Mouse (Mus musculus): ENCODE measurements at regions not wholly inside any gene's neighbourhood (a gene's known extent, or its start where the extent isn't known, plus 50 kb on each side); places are given as distances from the start of the nearest gene placed in this dataset.
A peak's percentile ranks its signal among the peaks of the same experiment; 100 is the strongest.

DNA sequence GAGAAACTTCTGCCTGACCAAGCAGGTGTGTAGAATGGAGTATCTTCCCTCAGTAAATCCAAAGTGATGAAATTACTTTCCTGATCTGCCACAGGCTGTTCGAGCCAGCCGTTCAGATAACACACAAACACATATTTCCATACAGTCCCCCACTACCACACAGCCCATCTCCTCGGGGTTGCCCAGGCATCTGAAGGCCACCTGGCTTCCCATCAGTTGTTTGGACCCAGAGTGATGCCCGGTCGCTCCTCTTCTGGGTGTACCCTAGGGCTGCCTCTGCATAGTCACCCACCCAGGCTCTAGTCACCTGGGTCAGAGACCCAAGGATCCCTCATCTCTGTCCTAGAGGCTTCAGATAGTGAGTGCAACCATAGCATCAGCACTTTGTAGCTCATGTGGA is 107.9 kb downstream of the CK137956 start:
- DNase-seq, result no peak

DNA sequence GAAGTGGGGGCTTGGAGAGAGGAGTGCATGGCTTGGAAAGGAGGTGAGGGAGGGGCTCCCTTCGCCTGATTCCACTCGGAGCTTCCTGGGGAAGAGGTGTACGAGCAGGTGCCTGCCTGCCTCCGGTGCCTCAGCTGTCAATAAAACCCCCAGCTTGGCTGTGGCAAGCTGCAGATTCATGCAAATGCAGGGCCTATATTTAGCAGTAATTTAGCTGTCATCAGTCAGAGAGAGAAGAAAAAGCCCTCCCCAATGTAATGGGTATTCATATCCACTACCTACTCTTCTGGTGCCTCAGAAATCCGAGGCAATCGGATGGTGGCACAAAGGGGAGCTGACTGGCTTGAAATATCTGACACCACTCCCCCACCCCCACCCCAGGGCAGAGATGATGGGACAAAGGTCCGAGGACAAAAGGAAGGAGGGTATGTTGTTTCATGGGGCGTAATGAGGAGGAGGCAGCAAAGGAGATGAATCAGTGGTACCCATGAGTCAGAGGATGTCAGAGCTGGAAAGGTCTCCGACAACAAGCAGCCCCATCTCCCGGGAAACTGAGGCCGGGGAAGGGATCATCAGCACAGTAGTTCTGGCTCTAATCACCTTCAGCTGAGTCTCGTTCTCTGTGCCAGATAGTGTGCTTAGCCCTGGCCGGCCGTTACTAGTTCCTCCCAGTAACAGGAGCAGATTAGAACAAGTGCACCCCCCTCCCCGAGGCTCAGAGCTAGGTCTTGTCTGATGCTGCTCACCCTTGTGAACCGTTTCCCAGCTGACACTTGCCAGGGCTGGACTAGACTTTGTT is 109.2 kb downstream of the CK137956 start:
- no peak for DNase-seq

DNA sequence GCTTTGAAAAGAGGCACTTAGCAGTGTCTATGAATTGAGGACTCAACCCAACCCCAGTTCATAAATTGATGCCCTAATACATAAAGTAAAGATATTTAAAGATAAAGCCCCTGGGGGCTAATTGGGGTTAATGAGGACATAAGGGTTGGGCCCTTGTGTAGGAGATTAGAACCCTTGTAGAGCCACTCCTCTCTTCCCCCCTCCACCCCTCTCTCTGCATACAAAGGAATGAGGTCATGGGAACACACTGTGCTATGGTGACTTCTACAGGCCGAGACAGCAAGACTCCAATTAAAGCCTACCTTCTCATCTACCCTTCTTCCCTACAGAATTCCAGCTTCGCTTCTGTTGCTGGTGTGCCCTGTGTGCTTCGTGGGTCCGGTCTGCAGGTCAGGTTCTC is 110.5 kb downstream of the CK137956 start:
- no peak for DNase-seq

DNA sequence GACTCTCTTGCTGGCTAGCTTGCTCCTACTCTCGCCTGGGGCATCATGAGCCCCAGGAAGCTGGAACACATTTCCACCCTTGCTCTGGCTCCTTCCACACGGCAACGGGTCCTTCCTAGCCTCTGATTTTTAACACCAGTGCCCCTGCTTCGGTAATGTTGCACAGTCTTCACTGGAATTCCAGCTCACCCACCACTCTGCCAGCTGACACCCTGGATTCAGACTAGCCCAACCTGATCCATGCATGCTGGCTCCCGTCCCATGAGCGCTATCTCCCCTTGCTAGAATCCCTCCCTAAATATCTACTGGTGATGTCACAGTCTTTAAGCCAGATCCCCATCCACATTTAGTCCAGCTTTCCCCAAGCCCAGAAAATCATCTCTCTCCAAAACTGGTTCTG is 111.2 kb downstream of the CK137956 start:
- no peak for DNase-seq

DNA sequence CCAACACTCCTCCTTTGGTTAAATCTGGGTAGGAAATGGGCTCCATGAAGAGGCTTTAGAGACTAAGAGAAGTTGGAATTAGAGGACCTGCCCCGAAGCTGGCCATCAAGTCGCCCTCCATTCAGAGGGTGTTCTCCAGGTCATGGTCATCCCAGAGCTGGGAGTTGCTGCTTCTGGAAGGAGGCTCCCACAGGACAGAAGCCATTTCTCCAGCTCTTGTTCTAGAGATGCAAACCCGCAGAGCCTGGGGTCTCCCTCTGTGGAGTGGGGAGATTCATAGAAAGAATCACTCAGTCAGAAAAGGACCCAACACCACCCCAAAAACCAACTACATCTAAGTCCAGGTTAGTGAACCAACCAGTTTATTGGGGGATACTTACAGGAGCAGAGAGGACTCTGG is 112.2 kb downstream of the CK137956 start:
- no peak for DNase-seq

DNA sequence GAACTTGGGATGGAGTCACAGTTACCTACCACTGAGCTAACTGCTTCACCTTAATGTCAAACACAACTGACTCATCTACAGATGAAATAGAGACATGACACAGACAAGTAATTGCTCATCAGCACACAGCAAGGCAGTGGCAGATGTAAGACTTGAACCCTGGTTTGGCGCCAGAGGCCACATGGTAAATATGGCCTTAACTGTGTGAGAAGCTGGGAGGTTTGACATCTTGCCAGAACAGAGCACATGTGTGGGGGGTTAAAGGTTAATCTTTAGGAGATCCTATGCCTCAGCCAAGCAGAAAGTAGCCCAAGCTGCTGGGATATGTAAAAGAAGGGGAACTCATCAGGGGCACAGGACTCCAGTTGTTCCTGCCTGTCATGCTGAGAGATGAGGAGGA is 114.9 kb downstream of the CK137956 start:
- no peak for DNase-seq

DNA sequence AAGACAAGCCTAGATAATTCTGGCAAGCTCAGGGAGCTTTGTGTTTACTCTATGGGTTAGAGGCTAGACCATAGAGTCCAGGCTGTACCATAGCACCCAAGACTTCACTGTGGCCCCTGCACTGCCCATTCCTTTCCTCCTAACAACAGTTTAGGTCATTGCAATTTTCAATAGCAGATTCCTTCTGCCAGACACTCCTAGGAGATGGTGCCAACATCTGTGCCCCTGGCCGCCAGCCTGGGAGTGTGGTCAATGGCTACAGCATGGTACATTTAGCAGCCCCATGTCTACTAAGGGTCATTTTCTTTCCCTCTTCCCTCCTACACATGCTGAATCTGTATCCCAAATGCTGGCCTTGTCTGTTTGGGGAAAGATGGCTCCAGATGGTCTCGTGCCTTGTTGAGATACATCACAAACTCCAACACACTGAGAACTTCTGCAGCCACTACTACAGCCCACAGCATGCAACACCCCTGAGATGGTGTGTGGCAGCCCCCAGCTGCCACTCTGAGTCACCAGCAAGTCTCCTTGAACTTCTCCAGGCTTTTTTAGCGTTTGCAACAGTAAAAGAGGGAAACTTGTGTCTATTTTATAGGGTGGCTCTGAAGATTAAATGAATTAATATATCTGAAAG is 115.9 kb downstream of the CK137956 start:
- no peak for DNase-seq

DNA sequence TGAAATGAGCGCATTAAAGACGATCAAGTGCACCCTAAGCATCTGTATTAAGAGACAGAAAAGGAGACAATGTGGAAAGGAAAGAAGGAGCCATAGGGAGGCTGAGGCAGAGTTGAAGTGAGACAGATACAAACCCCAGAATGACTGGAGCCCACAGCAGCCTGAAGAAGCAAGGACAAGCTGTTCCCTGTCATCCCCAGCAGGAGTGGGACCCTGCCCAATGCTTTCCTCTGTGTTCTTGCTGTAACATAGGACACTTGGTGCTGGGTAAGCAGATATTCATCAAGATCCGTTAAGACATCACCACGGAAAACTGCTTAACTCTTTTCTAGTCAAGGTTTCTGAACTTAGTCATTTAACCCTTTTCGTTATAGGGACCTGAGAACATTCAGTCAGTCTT is 121.4 kb downstream of the CK137956 start:
- no peak for DNase-seq

DNA sequence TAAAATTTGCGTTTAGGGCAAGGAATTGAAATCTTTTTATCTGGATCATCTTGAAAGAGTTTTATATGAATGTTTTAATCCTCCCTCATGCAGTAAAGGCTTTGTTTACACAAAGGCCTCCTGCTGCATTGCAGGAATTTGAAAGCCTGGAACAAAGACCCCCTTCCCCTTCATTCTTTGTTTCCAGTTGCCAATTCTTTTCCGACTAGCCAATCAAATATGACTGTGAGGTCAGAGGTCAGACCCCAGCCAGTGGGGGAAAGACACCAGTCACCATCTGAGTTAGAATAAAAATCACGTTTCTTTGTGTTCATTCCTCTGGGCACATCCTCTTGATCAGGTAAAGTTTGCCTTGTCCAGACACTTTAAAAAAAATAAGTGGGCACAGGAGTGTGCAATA is 124.4 kb downstream of the CK137956 start:
- DNase-seq, result no peak

DNA sequence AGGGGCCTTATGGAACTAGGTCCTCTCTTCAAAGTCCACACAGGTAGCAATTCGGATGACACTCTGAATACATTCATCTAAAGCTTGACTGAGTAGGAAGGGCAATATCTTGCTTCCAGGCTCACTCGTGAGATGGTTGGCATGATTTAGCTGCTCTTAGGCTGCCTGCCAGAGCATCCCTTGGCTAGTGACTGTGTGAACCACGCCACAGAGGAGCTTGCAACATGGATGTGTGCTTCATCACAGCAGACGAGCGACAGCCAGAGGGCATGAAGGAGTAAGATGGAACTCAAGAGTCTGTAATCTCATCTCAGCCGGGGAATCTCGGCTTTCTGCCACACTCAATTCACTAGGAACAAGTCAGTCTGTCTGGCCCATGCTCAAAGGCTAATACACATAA is 127.3 kb downstream of the CK137956 start:
- DNase-seq, result no peak

DNA sequence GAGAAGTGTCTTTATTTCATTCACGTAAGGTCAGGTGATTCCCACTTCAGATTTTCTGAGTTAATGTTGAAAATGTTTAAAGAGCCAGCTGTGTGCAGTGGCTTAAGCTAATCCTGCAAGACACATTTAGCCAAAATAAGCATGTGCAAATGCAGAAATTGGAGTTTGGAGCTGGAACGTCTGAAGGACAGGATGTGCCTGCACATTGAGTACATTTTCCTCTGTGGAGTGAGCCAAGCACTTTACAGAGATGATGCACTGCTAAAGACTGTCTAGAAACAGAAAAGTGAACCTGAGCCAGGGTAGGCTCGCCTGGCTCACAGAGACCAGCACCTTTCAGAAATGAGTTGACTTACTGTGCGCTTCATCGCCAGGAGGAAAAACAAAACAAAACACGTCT is 137.1 kb downstream of the CK137956 start:
- DNase-seq, result no peak

DNA sequence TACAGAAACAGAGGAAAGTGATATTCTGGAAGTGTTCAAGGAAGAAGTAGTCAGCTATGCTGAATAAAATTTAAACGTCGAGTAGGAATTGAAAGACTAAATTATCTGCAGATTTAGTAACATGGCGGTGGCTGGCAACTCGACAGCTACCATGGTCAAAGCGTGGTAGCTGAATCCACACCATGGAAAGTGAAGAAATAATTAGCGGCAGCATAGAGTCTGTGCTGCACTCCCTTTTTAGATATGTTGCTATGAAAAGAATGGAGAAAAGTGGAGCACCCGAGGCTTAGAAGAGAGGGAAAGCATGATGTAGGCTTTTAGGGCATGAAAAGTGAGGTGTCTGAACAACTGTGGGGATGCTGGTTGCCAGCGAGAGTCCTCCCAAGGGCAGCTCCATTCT is 143.8 kb downstream of the CK137956 start:
- DNase-seq, result no peak

DNA sequence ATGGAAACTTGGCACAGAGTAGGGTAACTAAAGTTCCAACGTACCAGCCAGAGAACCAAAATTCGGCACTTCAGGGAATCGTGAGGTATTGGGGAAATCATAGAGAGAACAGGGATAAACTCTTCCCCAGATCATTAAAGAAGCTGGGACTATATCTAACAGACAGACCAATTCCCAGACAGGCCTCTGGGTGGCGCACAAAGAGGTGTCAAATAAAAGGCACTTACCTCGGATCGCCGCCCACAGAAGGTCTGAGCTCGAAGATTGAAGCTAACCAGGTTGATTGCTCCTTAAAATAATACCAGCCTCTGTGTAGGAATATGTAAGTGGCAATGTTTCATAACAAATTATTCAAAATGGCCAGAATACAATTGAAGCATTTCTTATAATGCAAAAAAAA is 151.2 kb downstream of the CK137956 start:
- peak in 1 of 2 experiments; percentile 21 for DNase-seq

DNA sequence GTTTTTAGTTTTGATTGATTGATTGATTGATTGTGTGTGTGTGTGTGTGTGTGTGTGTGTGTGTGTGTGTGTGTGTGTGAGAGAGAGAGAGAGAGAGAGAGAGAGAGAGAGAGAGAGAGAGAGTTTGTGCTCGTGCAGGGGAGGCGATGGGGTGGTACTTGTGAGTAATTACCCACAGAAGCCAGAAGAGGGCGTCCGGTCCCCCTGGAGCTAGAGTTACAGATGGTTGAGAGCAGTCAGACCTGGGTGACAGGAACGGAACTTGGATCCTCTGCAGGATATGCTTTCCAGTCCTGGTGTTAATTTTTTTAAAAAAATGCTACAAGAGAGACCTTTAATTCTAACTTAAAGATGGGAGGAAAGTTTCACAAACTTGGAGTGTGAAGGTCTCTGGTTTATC is 151.7 kb downstream of the CK137956 start:
- DNase-seq, result no peak

DNA sequence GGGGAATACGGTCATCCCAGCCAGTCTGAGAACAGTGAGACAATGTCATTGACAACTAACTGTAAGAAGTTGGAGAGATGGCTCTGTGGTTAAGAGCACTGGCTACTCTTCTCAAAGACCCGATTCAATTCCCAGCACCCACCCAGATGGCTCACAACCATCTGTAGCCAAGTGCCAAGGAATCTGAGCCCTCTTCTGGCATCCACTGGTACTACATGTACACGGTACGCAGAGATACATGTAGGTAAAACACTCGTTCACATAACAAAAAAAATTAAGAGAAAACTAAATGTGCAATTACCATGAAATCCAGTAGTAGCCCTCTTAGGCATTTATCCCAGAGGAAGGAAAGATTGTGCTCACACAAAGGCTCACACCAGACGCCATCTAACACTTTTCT is 156.1 kb downstream of the CK137956 start:
- DNase-seq, result no peak

DNA sequence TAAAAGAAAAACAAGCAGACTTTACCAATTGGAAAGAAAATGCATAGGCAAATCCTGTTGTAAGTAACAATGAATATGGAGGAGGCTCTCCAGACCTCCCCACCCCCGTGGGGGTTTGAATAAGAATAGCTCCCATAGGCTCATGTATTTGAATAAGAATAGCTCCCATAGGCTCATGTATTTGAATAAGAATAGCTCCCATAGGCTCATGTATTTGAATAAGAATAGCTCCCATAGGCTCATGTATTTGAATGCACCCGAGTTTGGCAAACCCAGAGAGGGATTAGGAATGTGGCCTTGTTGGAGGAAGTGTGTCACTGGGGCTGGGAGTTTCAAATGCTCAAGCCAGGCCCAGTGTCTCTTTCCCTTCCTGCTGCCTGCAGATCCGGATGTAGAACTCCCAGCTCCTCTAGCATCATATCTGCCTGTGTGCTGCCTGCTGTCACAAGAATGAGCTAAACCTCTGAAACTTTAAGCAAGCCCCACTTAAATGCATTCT is 158.7 kb downstream of the CK137956 start:
- DNase-seq, result no peak

DNA sequence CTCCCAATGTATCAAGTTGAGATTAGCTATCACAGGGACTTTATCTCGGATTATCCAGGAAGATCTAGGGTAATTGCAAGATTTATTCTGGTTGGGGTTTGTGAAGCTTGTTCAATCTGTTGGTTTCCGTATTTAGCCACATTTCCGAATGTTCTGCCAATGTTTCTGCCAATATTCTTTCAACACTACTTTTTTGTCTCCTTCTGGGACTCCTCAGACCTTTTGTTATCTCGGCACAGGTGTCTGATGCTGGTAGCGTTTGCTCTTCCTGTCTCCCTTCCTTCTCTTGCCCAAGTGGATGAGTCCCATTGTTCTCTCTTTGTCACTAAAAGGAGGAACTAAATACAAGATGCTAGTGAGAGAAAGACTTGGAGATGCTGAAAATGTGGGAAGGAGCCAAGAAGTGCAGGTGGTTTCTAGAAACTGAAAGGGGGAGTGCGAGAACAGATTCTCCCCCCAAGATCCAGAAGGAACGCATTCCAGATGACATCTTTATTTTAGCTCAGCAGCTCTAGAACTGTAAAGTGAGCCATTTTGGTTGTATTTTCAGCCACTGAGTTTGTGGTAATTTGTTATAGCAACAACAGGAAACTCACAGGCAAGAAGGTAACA is 159.7 kb downstream of the CK137956 start:
- no peak for DNase-seq

DNA sequence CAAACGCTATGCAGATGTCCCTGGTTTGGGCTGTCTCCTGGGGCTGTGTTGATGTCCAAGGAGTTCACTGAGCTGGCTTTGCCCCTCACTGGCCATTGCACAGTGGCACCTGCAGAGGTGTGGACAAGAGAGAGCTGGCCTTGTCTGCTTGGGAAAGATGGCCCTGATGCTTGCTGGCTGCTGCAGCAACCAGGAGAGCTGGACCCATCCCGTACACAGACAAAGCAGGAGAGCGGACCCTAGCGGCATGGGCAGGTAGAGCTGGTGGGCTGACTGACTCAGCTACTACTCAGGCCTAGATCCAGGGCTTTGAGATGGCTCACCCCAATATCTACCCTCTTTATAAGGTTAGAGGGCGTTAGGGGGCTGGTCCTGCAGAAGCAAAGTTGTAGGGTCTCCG is 161.7 kb downstream of the CK137956 start:
- peak in 1 of 2 experiments; percentile 6 for DNase-seq

DNA sequence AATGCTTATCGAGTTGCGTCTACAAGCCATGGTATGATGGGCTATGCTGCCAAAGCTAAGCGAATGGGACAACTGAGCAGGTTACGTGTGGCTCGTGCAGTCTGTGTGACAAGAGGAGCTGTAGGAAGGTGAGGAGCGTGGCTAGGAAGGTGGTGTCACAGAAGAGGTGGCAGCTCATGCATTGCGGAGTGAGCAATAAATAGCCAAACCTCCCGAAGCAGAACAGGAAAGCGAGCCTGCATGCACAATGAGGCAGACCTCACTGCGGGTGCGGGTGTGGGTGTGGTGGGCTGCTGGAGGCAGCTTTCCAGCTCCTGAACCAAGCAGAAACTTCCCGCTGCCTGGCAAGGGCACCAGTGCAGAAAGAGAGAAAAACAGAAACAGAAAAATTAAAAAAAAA is 181.5 kb downstream of the CK137956 start:
- no peak for DNase-seq

DNA sequence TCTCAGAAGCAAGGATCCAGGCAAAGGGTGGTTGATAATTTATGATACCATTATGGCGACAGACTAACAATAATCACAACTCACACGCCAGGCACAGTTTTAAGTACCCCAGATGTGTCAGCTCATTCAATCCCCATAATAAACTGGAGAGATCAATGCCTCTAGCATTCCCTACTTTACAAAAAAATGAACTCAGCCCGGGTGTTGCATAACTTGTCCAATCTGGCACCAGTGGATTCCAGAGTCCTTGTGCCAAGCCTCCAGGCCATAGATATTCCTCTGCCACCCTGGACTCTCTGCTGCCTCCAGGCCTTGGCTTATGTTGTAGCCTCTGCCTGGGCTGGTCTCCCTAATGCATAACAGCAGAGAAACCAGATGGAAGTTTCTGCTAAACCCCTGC is 185.0 kb downstream of the CK137956 start:
- DNase-seq, result no peak

DNA sequence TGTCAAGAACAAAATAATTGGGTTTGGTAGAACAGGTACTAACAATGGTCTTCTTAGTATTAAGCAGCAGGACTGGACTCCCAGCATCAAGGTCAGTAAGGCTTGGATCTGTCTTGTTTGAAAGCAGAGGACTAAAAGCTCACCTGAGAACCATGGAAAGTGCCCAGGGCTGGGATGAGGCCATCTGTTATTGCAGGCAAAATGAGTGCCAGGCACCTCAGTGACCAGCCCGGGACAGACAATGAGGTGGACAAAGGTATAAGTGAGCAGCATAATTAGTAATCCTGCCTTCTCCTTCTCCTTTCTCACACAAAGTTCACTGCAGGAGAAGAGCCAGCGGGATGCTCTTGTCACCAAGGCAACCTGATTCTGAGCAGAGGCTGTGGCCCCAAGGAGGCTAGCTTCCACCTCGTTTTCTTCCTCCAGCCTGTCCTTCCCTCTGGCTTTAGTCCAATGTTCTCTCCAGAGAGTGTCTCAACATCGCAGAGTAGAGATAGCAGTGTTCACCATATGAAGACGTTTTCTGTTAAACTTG is 198.7 kb downstream of the CK137956 start:
- no peak for DNase-seq

DNA sequence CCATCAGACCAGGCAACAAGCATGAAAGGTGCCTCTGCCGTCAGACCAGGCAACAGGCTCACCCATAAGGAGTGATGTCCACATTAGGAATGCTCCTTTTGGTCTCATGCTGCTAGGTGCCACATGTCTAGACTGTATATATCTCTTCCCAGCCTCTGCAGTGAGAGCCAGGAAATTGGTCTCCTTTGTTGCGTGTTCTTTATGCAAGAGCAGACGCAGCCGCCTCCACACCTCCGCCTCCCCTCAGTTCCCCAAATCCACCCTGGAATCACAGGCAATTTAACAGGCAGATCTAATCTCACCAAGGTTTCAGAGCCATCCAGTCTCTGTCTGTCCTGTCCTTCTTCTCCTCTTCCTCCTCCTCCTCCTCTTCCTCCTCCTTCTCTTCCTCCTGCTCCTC is 207.0 kb downstream of the CK137956 start:
- DNase-seq, result no peak

DNA sequence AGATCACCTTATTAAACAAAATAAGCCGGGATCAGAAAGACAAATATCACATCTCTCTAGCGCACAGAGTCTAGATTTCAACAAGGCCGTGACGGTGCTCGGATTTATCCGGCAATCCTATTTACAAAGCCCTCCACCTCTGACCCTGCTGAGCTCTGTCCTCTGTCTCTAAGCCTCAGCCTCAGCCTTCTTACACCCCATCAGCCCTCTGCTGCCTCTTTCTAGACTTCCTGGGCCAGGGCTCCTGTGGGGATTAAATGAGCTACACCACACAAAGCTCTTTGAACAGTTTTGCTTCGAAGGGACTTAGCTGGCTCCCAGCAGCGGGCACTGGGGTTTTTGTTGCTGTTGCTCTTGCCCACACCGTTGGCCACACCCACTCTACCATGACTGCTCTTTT is 211.8 kb downstream of the CK137956 start:
- DNase-seq, result no peak

DNA sequence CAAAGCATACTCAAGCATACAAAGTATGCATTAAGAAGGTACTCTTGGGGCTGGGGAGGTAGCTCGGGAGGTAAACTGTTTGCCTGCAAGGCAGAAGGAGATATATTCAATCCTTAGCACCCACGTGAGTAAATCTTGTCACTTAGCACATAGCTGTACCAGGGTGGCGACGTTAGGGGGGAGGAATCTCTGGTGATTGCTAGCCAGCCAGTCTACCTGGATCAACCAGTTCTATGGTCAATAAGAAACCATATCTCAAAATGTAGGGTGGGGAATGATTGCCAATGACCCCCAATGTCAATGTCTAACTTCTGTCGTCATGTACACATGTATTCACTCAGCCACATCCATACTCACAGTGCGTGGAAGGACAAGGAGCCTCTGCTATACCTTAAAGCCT is 214.5 kb downstream of the CK137956 start:
- no peak for DNase-seq
